Mouse (Mus musculus): ENCODE measurements around the gene Gabrg3. TPM values are rescaled to one million over a fixed set of nuclear protein-coding genes. Genes with fewer than 3 reads are reported as not detected.

The Gabrg3 gene
- polyA plus RNA-seq (2012; rRNA removed): 0.14 and 0.22 TPM in 2 replicates

GRCm38 (mm10) chr7:57386517-57387340 is at the start of gene Gabrg3:
Gene Gabrg3 (minus strand): TSS chr7:57387188.

DNA sequence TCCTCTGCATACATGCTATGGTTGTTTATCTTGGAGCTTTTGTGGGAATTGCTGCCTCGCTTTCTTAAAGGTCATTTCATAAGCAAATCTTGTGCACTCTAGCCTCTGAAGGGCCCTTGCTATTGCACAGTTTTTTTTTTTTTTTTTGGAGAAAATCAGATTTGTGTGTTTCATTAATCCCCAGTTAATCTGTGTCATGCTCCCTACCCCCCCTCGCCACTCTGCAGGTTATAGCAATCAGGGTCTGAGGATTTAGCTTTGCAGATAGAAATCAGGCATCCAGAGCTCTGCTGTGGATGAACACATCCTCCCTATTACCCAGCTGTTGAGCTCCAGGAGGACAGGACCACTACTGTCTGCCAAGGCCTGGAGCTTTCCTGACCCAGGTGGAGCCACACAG is 32.4 kb upstream of the Gabrg3 start, which contains the start of gene Gabrb3:
Gene Gabrb3 (plus strand): TSS at position 301 of the 400 bp plus-strand sequence.

Other genes starting within 250 kb of the Gabrg3 start
- 5.0 and 7.2 TPM in 2 replicates for gene Gabrb3, start 32.5 kb upstream of the Gabrg3 start, polyA plus RNA-seq (2012; rRNA removed)
- gene Gabra5, start 122.9 kb upstream of the Gabrg3 start, polyA plus RNA-seq (2012; rRNA removed): 0.37 and 0.70 TPM in 2 replicates